Mouse (Mus musculus) kidney, adult 8-10 months (tissue): ENCODE results near the gene Rbpms2.
A peak's percentile ranks its signal among the peaks of the same experiment; 100 is the strongest.

Source experiments
- DNase-seq, 2 experiments: peaks; one replicate each; pipeline ENCODE4 v3.0.0; 2022

The Rbpms2 gene

DNA sequence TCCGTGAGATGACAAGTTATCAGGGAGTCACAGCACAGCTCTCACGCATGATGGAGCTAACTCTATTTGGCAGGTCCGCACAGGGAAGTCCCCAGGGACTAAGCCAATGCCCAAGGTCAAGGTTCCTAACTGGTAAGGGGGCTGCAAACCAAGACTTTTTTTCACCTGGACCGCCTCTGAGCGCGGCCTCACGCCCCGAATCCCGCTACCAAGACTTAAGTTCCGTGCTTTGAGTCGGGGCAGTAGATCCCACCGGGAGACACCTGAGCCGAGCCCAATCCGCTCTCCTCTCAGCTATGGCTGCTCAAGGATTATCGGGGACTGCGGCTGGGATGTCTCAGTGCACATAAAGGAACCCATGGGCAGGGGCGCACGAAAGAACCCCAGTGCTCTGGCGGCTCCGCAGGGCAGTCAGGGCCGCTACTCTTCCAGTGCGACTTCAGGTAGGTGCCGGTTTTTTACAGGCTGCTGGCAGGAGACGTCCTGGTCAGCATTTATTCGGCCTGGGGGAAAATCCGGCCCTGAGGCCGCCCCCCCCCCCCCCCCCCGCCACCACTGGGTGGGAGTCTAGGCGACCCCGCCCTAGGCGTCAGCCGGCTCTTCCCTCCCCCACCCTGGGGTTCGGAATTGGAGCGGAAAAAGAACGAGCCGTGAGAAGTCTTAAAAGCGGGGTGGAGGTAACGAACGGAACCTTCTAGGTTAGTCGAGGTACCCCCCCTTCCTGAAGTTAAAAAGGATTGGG, at the start of gene Rbpms2:
TSS of gene Rbpms2 (plus strand) at position 624 of the 742 bp plus-strand sequence.
- DNase-seq, result peak; percentile 63 to 73

DNA sequence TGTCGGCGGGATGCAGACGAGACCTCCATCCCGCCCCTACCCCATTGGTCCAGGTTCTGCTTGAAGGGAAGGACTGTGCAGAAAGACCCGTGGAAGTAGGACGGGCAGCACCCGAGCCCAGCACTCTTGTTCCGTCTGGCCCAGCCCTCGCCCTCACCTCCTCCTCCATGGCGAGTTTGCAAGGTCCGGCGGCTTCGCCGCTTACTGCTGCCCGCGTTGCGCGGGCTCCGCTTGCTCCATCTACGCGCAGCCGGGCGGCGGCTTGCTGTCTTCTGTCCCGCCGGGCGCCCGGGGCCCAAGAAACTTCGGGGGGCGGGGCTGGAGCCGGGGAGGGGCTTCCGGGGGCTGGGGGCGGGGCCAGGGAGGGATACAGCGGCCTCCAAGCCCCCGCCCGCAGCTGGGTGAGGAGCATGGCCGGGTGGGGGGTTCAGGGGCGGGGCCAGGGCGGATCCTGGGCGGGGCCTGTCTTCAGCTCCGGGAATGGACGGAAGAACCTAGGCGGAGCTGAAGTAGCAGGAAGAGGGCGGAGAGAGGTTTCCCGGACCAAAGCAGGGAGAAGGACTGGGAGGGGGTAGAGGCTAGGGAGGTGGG, 49.6 kb upstream of the Rbpms2 start, which contains the start of gene Plekho2:
TSS of gene Plekho2 (minus strand) at position 260 of the 591 bp plus-strand sequence.
- DNase-seq, result peak; percentile 90 to 93

DNA sequence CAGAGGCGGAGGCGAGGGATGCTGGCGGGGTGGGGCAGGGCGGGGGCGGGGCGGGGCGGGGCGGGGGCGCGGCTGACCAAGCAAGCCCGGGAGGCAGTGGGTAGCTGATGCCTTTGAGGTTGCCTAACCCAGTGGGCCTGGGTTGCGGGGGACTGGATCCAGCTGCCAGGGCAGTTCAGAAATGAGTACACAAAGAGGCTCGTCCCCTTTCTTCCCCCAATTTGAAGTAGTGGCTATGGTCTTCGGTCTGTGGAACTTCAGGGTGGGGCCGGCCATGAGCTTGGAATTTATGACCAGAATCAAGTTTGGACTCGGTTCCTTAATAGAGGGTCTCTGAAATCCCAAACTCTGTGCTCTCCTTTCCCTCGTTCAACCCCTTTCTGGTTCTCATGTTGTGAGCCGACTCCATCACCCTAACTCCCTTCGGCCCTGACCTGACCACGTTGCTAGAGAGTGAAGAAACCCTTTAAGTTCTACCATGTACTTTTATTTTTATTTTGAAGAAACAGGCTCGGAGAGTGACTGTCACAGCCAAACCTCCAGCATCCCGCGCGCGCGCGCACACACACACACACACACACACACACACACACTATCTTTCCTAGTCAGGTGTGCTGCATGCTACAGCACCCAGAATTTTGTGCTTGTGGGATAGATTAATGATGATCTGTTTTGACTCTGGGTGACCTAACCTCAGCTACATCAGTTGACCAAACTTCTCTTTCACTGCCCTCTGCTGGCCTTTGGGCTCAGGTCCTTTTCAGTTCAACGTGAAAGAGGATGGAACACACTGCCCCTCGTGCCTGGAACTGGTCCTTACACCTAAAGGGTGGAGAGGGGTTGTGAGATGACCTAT, 48.8 kb upstream of the Rbpms2 start:
- DNase-seq, result peak; percentile 84 to 91

DNA sequence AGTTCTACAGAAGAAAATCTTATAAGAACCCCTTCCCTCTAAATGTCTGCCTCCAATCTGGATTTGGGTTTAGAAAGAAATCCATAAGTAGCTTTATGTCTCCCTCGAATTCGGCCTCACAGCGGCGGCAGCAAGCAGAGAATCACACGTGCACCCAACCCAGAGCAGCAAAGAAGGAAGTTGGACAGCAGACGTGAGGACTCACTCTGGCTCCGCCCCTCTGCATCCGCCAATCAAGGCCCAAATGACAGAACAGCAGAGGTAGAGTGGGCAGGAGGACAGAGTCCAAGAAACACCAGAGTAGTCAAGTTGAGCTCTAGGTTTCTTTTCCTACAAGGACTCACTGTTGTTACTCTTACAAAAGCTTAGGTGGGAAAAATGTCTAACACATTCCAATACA, 46.4 kb upstream of the Rbpms2 start:
- peak; percentile 70 to 76 for DNase-seq

DNA sequence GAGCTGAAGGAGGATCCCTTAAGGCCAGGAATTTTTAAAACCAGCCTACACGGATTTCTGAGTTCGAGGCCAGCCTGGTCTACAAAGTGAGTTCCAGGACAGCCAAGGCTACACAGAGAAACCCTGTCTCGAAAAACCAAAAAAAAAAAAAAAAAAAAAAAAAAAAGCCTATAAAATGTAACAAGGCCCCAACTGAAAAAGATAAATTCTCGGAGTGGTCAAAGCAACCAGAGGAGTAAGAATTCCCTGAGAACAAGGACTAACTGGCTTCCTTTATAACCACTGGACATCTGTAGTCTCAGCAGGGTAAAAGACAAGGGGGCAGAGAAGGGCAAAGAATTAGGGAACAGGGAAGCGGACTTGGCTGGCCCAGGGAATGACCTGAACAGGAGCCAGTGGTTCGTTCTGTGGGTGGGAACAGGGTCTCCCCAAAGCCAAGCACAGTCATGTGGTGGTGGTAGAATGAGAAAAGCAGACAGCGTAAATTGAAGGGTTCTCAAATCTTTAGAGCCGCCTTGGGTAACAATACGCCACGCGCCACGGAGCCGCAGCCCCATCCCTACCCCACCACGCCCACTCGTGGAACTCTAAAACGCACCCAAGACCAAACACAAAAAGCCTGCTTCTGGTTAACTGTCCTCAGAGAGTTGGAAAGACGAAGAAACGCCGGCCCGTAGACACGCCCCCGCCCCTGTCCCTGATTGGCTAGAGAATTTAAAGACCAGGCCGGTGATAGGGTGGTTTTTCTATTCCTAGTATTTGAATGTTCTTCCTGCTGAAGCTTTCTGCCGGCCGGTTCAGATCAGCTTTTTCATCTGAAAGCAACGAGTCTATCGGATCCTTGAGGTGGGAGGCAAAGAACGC, 42.8 kb upstream of the Rbpms2 start, which contains the start of gene Pif1:
TSS of gene Pif1 (plus strand) at position 755 of the 864 bp plus-strand sequence.
- DNase-seq, result peak; percentile 70 to 87

DNA sequence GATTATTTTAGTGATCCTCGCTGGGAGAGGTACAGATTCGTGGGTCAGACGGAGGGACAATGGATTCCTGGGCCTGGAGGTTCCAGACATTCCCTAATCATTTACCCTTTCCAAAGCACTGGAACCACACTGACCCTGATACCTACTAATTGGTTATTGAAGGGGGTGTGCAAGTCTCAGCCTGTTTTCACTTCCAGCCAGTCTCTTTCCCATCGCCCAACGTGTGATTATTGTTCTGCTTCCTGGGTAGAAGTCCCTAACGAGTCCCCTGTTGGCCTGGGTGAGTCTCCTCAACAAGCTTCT, 42.2 kb upstream of the Rbpms2 start:
- no peak for DNase-seq

DNA sequence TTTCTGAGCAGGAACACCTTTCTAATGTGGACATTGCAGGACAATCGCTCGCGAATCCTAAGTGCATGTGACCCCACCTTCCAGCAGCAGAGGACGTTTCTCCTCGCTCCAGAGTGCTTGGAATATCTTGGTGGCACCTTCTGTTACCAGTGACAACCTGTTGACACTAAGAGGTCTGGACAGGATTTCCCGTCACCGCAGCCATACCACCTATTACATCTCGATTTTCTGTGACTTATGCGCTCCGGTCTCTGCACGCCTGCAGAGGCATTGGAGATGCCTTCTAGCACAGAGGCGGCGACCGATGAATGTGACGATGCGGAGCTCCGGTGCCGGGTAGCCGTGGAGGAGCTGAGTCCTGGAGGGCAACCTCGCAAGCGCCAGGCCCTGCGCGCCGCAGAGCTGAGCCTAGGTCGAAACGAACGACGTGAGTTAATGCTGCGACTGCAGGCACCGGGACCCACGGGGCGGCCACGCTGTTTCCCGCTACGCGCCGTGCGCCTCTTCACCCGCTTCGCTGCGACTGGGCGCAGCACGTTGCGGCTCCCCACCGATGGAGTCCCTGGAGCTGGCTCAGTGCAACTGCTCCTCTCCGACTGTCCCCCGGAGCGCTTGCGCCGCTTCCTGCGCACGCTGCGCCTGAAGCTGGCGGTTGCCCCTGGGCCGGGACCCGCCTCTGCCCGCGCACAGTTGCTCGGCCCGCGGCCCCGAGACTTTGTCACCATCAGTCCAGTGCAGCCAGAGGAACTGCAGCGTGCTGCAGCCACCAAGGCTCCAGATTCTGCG, 41.7 kb upstream of the Rbpms2 start:
- no peak for DNase-seq

DNA sequence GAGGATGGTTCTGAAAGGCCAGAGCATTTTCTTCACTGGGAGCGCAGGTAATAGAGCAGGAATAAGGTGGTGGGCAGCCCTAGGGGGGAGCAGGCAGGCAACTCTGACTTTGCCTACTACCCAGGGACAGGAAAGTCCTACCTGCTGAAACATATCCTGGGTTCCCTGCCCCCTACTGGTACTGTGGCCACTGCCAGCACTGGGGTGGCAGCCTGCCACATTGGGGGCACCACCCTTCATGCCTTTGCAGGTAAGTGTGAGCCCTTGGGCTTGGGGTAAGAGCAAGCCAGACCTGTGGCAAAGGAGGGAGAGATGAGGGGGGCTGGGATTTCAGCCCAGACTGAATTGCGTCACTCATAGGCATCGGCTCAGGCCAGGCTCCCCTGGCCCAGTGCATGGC, 40.4 kb upstream of the Rbpms2 start:
- DNase-seq, result no peak

DNA sequence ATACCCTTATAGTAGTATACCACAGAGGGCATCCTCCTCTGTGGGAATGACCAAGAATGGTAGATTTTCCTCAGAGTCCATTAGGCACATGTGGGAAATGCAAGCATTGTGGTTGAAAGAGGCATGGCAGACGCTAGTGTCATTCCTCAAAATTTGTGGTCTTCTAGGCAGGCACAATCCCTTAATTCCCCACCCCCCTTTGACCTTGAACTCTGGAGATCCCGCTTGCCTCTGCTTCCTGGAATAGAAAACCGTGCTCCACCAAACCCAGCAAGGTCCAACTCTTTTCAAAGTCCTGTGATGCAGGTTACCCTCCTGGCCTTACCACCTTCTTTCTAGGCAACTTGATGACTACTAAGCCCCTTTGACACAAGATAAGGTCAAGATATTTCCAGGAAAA, 36.7 kb upstream of the Rbpms2 start:
- DNase-seq, result no peak

DNA sequence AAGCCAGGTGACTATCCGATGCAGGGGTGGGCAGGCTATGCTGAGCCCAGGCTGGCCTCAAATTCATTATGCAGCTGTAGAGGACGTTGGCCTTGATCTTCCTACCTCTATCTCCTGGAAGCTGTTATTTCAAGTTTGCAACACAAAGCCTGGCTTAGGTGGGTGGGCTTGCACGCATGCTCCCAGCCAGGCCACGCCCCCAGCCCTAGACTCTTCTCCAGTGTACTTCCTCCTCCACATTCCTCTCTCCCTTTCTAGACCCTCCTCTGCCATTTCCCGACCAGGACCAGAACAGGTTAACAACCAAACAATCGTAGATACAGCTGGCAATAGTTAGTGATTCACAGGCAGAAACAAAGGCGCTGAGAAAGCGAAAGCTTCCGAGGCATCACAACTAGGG, 35.9 kb upstream of the Rbpms2 start:
- DNase-seq, result no peak

DNA sequence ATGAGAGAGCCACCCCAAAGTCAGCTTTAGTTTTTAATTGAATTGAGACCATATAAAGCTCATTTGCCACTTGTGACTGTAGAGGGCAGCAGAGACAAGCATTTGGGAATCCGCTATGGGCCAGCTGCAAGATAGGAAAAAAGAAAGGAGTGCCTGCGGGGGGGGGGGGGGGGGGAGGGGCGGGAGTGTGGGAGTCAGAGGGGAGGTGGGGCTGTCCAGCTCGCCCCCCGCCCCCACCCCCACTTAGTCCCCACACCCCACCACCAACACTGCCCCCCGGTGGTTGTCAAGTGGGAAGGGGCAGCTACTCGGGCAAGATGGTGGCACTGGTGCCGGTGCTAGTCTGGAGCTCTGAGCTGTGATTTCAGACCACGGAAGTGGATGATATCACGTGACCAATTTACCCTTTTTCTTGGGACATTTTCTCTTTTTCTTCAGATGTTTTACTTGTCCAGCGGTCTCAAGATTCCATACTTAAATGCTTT, 30.6 kb upstream of the Rbpms2 start:
- DNase-seq, result peak in 1 of 2 experiments; percentile 56

DNA sequence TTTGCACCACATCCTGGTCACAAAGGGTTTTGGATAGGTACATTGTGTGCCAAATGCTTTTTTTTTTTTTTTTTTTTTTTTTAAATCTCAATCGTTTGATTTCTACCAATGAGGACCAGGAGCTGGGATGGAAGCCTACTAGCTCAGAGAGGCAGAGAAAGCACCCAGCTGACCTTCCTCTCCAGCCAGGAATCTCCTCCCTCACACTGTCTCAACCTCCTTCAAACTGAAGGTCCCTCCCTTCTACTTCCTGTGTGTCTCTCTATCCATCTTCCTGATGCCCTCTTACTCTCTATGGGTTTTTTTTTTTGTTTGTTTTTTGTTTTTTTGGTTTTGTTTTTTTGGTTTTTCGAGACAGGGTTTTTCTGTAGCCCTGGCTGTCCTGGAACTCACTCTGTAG, 28.5 kb upstream of the Rbpms2 start:
- DNase-seq, result no peak

DNA sequence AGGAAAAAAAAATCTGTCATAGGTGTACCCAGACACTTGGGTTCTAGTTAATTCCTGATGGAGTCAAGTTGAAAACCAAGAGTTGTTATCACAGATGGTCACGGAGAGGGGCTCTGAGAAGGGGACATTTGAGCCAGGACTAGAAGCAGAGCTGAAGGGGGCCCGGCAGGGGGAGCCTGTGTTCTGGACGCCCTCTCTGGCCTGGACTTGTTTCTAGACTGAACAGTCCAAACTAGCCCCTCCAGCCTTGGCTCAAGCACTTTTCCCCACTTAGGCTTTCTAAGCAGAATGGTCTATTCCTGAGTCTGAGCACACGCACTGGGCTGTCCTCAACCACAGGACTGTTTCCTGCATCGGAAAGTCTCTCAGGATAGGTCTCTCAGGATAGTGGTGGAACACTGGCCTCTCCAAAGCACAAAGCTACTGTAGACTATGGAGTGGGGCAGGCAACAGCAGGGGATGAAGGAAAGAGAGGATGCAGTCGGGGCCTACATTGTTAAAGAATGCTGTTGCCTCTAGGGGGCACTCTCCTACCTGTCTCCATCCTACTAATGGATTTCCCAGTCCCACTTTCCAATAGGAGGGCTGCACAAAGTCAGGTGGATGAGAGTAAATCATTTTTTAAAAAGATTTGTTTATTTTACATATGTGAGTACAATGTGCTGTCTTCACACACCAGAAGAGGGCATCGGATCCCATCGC, 25.9 kb upstream of the Rbpms2 start:
- DNase-seq, result no peak

DNA sequence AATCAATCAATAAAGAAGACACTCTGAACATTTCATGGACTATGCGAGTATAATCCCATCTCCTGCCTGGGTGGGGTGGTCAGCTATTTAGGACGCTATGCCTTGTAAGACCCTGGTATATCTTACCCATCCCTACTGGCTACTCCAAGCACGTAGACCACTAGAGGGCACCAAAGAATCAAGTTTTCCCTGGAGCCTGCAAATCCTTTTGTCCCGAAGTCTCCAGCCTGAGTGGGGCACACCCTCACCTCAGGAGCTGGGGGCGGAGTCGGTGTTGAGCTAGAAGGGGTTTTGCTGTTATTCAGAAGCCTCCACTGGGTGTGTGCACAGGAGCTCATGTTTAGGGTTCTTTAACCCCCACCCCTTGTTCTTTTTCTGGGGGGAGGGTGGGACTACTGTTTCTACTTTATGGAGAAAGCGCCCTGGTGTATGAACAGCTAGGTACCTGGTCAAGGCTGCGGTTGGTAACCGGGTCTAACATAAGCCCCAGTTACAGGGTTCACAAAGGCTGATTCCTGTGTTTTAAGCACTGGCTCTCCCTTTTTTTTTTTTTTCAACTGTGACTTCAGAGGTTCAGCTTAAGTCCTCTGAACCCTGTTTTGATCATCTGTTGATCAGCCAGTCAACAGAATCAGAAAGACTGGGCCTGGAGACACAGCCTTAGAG, 23.8 kb upstream of the Rbpms2 start:
- DNase-seq, result peak; percentile 62 to 68

DNA sequence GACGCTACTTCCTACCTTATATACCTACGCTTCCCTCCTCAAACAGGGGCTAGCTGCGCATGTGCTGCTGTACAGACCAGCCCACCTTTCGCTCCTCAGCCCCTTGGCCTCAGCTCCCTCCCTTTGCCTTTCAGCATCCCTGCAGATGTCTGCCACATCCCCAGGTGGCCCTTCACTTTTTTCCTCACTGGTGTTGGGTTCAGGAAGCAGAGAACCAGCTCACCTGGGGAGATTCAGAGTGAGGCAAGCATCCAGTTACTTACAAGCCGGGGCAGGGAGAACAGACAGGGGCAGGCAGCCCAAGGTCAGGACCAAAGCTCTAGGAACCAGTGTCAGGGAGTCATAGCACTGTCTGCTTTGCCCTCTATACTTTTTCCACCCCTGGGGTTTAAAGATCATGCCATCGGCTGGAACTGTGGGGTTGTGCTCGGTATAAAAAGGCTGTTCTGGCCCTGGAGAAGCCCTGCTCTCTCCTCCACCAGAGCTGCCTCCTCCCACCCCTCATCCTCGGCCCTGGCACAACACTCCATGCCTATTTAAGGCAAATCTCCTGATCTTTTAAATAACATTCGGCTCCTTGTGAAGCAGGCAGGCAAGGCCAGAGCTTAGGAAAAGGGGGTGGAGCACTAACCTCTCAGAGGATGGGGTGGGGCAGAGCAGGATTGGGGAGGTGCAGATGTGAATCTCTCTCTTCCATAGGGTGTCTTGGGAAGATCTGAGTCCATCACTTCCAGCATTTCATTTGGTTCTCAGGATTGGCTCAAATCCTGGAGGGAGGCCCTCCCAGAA, 22.9 kb upstream of the Rbpms2 start:
- no peak for DNase-seq

DNA sequence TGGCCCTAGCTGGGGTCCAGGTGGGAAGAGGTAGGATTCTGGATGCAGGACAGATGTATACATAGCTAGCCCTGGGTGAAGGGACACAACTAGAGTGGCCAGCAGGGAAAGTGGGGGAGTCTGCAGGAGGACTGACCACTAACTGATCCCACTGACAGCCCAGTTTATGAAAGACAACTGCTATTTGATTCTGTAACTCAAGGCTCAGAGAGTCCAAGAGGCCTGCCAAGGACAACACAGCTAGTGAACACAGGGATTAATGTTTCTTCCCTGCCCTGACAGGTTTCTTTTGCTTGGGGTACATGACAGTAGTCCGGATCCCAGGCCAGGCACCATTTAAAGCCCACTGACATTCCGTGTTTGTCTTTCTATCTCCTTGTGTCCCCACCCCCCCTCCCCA, 22.3 kb upstream of the Rbpms2 start:
- DNase-seq, result no peak

DNA sequence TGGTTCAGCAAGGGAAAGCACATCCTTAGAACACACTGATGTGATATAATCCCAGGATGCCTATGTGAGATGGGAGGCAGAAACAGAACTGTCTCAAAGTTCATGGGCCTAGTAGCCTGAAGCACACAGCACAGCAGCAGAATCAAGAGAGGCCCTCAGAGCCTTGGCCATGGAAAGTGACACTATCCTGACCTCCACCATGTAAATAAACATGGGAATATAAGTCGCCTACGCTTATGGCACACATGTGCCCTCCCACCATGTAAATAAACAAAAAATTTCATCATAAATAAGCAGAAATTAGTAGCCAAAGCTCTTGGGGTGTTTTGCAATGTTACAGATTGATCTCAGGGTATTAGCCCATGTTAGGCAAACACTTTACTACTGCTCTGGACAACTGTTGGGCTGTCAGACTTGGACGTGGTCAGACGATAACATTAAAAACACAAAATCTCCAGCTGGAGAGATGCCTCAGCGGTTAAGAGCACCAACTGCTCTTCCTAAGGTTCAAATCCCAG, 17.4 kb upstream of the Rbpms2 start:
- DNase-seq, result no peak

DNA sequence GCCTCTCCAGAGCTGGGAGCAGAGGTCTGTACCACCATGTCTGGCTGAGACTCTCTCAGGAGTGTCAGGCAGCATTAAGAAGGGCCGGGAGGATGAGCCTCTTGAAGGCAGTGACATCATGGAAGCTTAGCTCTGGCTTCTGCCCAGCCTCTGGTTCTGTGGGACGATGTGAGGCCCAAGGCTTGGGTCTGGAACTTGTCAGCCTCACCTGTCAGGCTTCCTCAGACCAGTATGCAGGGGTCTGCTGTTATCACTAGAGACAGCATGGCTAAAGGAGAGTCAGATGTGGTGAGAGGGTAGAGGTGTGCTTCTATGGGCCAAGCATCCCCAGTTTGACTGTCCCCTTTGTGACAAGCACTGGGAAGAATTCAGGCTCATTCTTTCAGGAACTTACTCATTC, 16.4 kb upstream of the Rbpms2 start:
- DNase-seq, result no peak

DNA sequence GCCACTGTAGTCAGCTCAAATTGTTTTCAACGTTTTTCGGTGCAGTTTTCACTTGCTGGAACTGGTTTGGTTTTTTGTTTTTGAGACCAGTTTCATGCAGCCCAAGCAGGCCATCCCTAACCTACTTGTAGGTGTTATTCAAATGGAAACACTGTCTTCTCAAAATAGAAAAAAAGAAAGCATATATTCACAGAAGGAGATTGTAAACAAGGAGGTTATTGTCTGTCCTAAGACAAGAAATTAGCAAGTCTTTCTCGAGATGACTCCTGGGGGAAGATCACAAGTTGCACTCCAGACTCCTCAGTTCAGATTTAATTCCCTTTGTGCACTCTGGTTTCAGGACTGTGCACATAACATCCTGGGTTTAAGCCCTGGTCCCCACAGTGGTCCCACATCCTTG, 10.1 kb upstream of the Rbpms2 start:
- DNase-seq, result no peak
